Mouse (Mus musculus) yolk sac, embryonic 10.5 days (tissue): ENCODE measurements around the gene Cmtm4.
"Not testable (repeated sequence)": the region's sequence is repeated elsewhere in the genome, so short reads cannot be mapped to it uniquely, and the experiment has no call there.

Experiments
- DNase-seq: peaks from one replicate; pipeline ENCODE4 v3.0.0-alpha.2; 2017; ENCODE audit warnings: low spot score

The Cmtm4 gene

GRCm38 (mm10) chr8:104339229-104339982, 56.2 kb downstream of the Cmtm4 start, which contains the start of gene Cmtm3:
Gene Cmtm3, plus strand, starts transcription at chr8:104339410.
- no peak for DNase-seq

GRCm38 (mm10) chr8:104337890-104338289, 57.7 kb downstream of the Cmtm4 start:
- no peak for DNase-seq

GRCm38 (mm10) chr8:104336806-104337205, 58.8 kb downstream of the Cmtm4 start:
- DNase-seq: no peak

GRCm38 (mm10) chr8:104334196-104334595, 61.4 kb downstream of the Cmtm4 start:
- DNase-seq: no peak

- DNase-seq: no peak
These were observed 61.8 kb downstream of the Cmtm4 start for GRCm38 (mm10) chr8:104333786-104334185.

- DNase-seq: no peak
These were observed 62.7 kb downstream of the Cmtm4 start for GRCm38 (mm10) chr8:104332665-104333631.

GRCm38 (mm10) chr8:104321930-104322329, 73.7 kb downstream of the Cmtm4 start, which contains the start of gene Cmtm2b:
Gene Cmtm2b, plus strand, starts transcription at chr8:104322230.
- not testable (repeated sequence) for DNase-seq

- DNase-seq: not testable (repeated sequence)
These were observed 74.3 kb downstream of the Cmtm4 start, which contains the start of gene Gm11020 for GRCm38 (mm10) chr8:104321267-104321666. Gene Gm11020, plus strand, starts transcription at chr8:104321567.

GRCm38 (mm10) chr8:104313311-104313710, 82.3 kb downstream of the Cmtm4 start:
- DNase-seq: no peak

- DNase-seq: not testable (repeated sequence)
These were observed 83.6 kb downstream of the Cmtm4 start for GRCm38 (mm10) chr8:104312023-104312422.

- not testable (repeated sequence) for DNase-seq
These were observed 86.0 kb downstream of the Cmtm4 start, which contains the start of the genes Gm45711 and Cmtm1 for GRCm38 (mm10) chr8:104309441-104310155. Gene Gm45711, minus strand, starts transcription at chr8:104310081. Gene Cmtm1, minus strand, starts transcription at chr8:104310145.

GRCm38 (mm10) chr8:104308341-104308740, 87.3 kb downstream of the Cmtm4 start:
- peak; percentile 10 for DNase-seq

GRCm38 (mm10) chr8:104304962-104305361, 90.6 kb downstream of the Cmtm4 start:
- no peak for DNase-seq

GRCm38 (mm10) chr8:104302536-104302935, 93.1 kb downstream of the Cmtm4 start:
- DNase-seq: not testable (repeated sequence)

- DNase-seq: not testable (repeated sequence)
These were observed 94.0 kb downstream of the Cmtm4 start for GRCm38 (mm10) chr8:104301577-104301976.
